9 mouse cellular contexts compared by ENCODE assay signal in genomic region chr2:154789977-154790655, GRCm38 (mm10). TPM values are rescaled to one million over a fixed set of nuclear protein-coding genes. Genes with fewer than 3 reads are reported as not detected.
DNase-seq lines count a peak whose midpoint lies in the region; ATAC-seq and TF ChIP-seq lines count a peak whose summit lies in the region.
"Had no signal": no experiment of that assay in that cellular context is flagged by ENCODE, and none has a peak within 500 bp of the region (broad histone marks: within the 10 kb centered on the region; RNA-seq: fewer than 3 reads in every experiment).

No protein-coding gene starts in this region.

- WGBS in heart, postnatal 0 days: 7% methylated on average over 14 of the region's 14 CpGs
- 5% methylated on average over 14 of the region's 14 CpGs for WGBS in midbrain, embryonic 13.5 days

- peak overlapping the region; percentile 53 for H3K4me2 ChIP-seq in heart, postnatal 0 days (ENCODE audit: low read depth, low read length)
- peak overlapping the region; percentile 79 for H3K4me2 ChIP-seq in midbrain, embryonic 13.5 days (replicated peaks)

- H3K4me1 ChIP-seq in heart, postnatal 0 days (ENCODE audit: control insufficient read depth, insufficient read depth): peaks cover 30% of the 10 kb centered on the region
- H3K4me1 ChIP-seq in midbrain, embryonic 13.5 days (replicated peaks): peaks cover 50% of the 10 kb centered on the region

- no peak for TF ChIP-seq EP300 in heart, postnatal 0 days (IDR thresholded peaks at IDR 0.05; ENCODE audit: low read depth)

- peak overlapping the region; percentile 99 for H3K4me3 ChIP-seq in heart, postnatal 0 days (ENCODE audit: low read depth, low read length)
- peak overlapping the region; percentile 99 for H3K4me3 ChIP-seq in midbrain, embryonic 13.5 days (replicated peaks)

- H3K9ac ChIP-seq in heart, postnatal 0 days (replicated peaks; ENCODE audit: low read depth, low read length): no peak overlapping the region
- H3K9ac ChIP-seq in midbrain, embryonic 13.5 days (replicated peaks): peak overlapping the region; percentile 46

- no peaks in the 10 kb centered on the region for H3K27me3 ChIP-seq in heart, postnatal 0 days (ENCODE audit: control insufficient read depth, insufficient read depth, low read length)
- no peaks in the 10 kb centered on the region for H3K27me3 ChIP-seq in midbrain, embryonic 13.5 days

- TF ChIP-seq CTCF in heart, postnatal 0 days (IDR thresholded peaks at IDR 0.05; ENCODE audit: low read depth): no peak

- peak overlapping the region; percentile 33; the same call in 1 of the 2 replicates for H3K27ac ChIP-seq in heart, postnatal 0 days (ENCODE audit: low read depth)
- H3K27ac ChIP-seq in midbrain, embryonic 13.5 days: peak overlapping the region; percentile 97

- no peaks in the 10 kb centered on the region for H3K36me3 ChIP-seq in heart, postnatal 0 days (replicated peaks; ENCODE audit: control insufficient read depth, insufficient read depth, low read length)
- H3K36me3 ChIP-seq in midbrain, embryonic 13.5 days: no peaks in the 10 kb centered on the region

- ATAC-seq in CD4-positive, CD25-positive, alpha-beta regulatory T cell, adult 4 months: no peak
- no peak for ATAC-seq in heart, postnatal 0 days (ENCODE audit: insufficient read depth, low read depth)
- ATAC-seq in midbrain, embryonic 13.5 days: no peak
- no peak for ATAC-seq in inflammation-experienced regulatory T-cells, adult 6 months

- H3K9me3 ChIP-seq in heart, postnatal 0 days (replicated peaks; ENCODE audit: control insufficient read depth, low read length): no peaks in the 10 kb centered on the region
- no peaks in the 10 kb centered on the region for H3K9me3 ChIP-seq in midbrain, embryonic 13.5 days

- peak; percentile 12 for DNase-seq in CD4-positive, CD25-positive, alpha-beta regulatory T cell, adult 2 months (ENCODE audit: low read depth, low spot score)
- DNase-seq in retina, postnatal 1 day: peak; percentile 25
- no peak for DNase-seq in retina, embryonic 14.5 days (ENCODE audit: low spot score)
- DNase-seq in heart, postnatal 0 days (ENCODE audit: low spot score): no peak
- no peak for DNase-seq in gastrocnemius, postnatal 4 days (ENCODE audit: low spot score in 2 of 2)

RNA-seq across cellular contexts. Expression of gene Raly, which starts 0.8 kb away (rescaled TPM):
- 1 to 10 TPM; 8.0 to 8.6 TPM for polyA plus RNA-seq in CD4-positive, CD25-positive, alpha-beta regulatory T cell, adult 4 months (2017; shearing (Covaris generic))
- 255 and 266 TPM in 2 replicates for total RNA-seq in heart, postnatal 0 days (2014; rRNA removed; ENCODE audit: low replicate concordance)
- 21.5 and 21.7 TPM in 2 replicates for polyA plus RNA-seq in heart, postnatal 0 days (2015; fragmentation: Nextera tagmentation; extraction: Ambion mirVana)
- polyA plus RNA-seq in midbrain, embryonic 13.5 days (2015; fragmentation: Nextera tagmentation; extraction: Ambion mirVana): 28.1 and 39.1 TPM in 2 replicates
- 100 to 1,000 TPM; 188 to 189 TPM for total RNA-seq in gastrocnemius, postnatal 4 days (2021)
- 10 to 100 TPM in 2 of 3 experiments, 1 to 10 TPM in 1; 8.0 to 32.4 (median 15.7) TPM for polyA plus RNA-seq in inflammation-experienced regulatory T-cells, adult 6 months (2017; shearing (Covaris generic))

RNA-seq across cellular contexts. Expression of gene a, which starts 1.1 kb away (rescaled TPM):
- polyA plus RNA-seq in CD4-positive, CD25-positive, alpha-beta regulatory T cell, adult 4 months (2017; shearing (Covaris generic)): not detected
- total RNA-seq in heart, postnatal 0 days (2014; rRNA removed; ENCODE audit: low replicate concordance): not detected in 2 replicates
- not detected in 2 replicates for polyA plus RNA-seq in heart, postnatal 0 days (2015; fragmentation: Nextera tagmentation; extraction: Ambion mirVana)
- polyA plus RNA-seq in midbrain, embryonic 13.5 days (2015; fragmentation: Nextera tagmentation; extraction: Ambion mirVana): 1.2 and 1.5 TPM in 2 replicates
- total RNA-seq in gastrocnemius, postnatal 4 days (2021): not detected
- not detected for polyA plus RNA-seq in inflammation-experienced regulatory T-cells, adult 6 months (2017; shearing (Covaris generic))

RNA-seq across cellular contexts. Expression of gene Gm14214, which starts 20.3 kb away (rescaled TPM):
- not detected for polyA plus RNA-seq in CD4-positive, CD25-positive, alpha-beta regulatory T cell, adult 4 months (2017; shearing (Covaris generic))
- not detected in 2 replicates for total RNA-seq in heart, postnatal 0 days (2014; rRNA removed; ENCODE audit: low replicate concordance)
- not detected in 2 replicates for polyA plus RNA-seq in heart, postnatal 0 days (2015; fragmentation: Nextera tagmentation; extraction: Ambion mirVana)
- not detected in 2 replicates for polyA plus RNA-seq in midbrain, embryonic 13.5 days (2015; fragmentation: Nextera tagmentation; extraction: Ambion mirVana)
- total RNA-seq in gastrocnemius, postnatal 4 days (2021): not detected
- polyA plus RNA-seq in inflammation-experienced regulatory T-cells, adult 6 months (2017; shearing (Covaris generic)): not detected
- polyA plus RNA-seq: gonadal fat pad, adult 2 months had no signal

Comparison
In these comparisons a context has a peak if more than half of its experiments do, and no peak if none do; other contexts are left out.
1. DNase-seq: peak in CD4-positive, CD25-positive, alpha-beta regulatory T cell, adult 2 months (single experiment) and retina, postnatal 1 day (single experiment); none in retina, embryonic 14.5 days (single experiment), heart, postnatal 0 days (single experiment) and gastrocnemius, postnatal 4 days (0 of 2).